Mouse (Mus musculus): ENCODE measurements around the gene Gtf2a1l. TPM values are rescaled to one million over a fixed set of nuclear protein-coding genes. Genes with fewer than 3 reads are reported as not detected.
A peak's percentile ranks its signal among the peaks of the same experiment; 100 is the strongest.

The Gtf2a1l gene
- polyA plus RNA-seq, 1 experiment from 2014 or later: 0.26 TPM

- Histone ChIP-seq H3K4me3 (replicated peaks; ENCODE audit: low read length) (no peak overlapping the region), H3K27me3 (ENCODE audit: control insufficient read depth, insufficient read depth, low read length) (no peaks in the 10 kb centered on the region), H3K4me2 (ENCODE audit: low read depth, low read length) (no peak overlapping the region), H3K9ac (ENCODE audit: low read length) (no peak overlapping the region), H3K36me3 (ENCODE audit: control insufficient read depth, insufficient read depth, low read length) (no peaks in the 10 kb centered on the region), H3K4me1 (ENCODE audit: control insufficient read depth, insufficient read depth, low read length) (no peaks in the 10 kb centered on the region), H3K27ac (ENCODE audit: low read length) (no peak overlapping the region), H3K9me3 (replicated peaks; ENCODE audit: control insufficient read depth, low read length) (no peaks in the 10 kb centered on the region)
- 43% methylated on average over 4 of the region's 4 CpGs for WGBS
- ATAC-seq (ENCODE audit: insufficient read depth, low FRiP score): no peak
These were observed 2.3 kb downstream of the Gtf2a1l start for GRCm38 (mm10) chr17:88670800-88671199.

- Histone ChIP-seq H3K4me2 (ENCODE audit: low read depth, low read length) (no peak overlapping the region), H3K27ac (ENCODE audit: low read length) (no peak overlapping the region), H3K9me3 (replicated peaks; ENCODE audit: control insufficient read depth, low read length) (no peaks in the 10 kb centered on the region), H3K36me3 (ENCODE audit: control insufficient read depth, insufficient read depth, low read length) (no peaks in the 10 kb centered on the region), H3K4me3 (replicated peaks; ENCODE audit: low read length) (no peak overlapping the region), H3K27me3 (ENCODE audit: control insufficient read depth, insufficient read depth, low read length) (no peaks in the 10 kb centered on the region), H3K4me1 (ENCODE audit: control insufficient read depth, insufficient read depth, low read length) (no peaks in the 10 kb centered on the region), H3K9ac (ENCODE audit: low read length) (no peak overlapping the region)
- WGBS: 90% methylated on average over 23 of the region's 23 CpGs
- ATAC-seq (ENCODE audit: insufficient read depth, low FRiP score): no peak
These were observed 7.2 kb downstream of the Gtf2a1l start for GRCm38 (mm10) chr17:88675310-88676309.

GRCm38 (mm10) chr17:88688226-88688625 is 19.8 kb downstream of the Gtf2a1l start:
- Histone ChIP-seq H3K9me3 (replicated peaks; ENCODE audit: control insufficient read depth, low read length) (no peaks in the 10 kb centered on the region), H3K4me2 (ENCODE audit: low read depth, low read length) (no peak overlapping the region), H3K4me1 (ENCODE audit: control insufficient read depth, insufficient read depth, low read length) (no peaks in the 10 kb centered on the region), H3K4me3 (replicated peaks; ENCODE audit: low read length) (no peak overlapping the region), H3K36me3 (ENCODE audit: control insufficient read depth, insufficient read depth, low read length) (no peaks in the 10 kb centered on the region), H3K27ac (ENCODE audit: low read length) (no peak overlapping the region), H3K27me3 (ENCODE audit: control insufficient read depth, insufficient read depth, low read length) (no peaks in the 10 kb centered on the region), H3K9ac (ENCODE audit: low read length) (no peak overlapping the region)
- no peak for ATAC-seq (ENCODE audit: insufficient read depth, low FRiP score)
- 69% methylated on average over 11 of the region's 11 CpGs for WGBS

GRCm38 (mm10) chr17:88696656-88697333 is 28.3 kb downstream of the Gtf2a1l start:
- no peak for ATAC-seq (ENCODE audit: insufficient read depth, low FRiP score)
- WGBS: 47% methylated on average over 9 of the region's 9 CpGs
- Histone ChIP-seq H3K36me3 (ENCODE audit: control insufficient read depth, insufficient read depth, low read length) (no peaks in the 10 kb centered on the region), H3K4me3 (replicated peaks; ENCODE audit: low read length) (no peak overlapping the region), H3K4me1 (ENCODE audit: control insufficient read depth, insufficient read depth, low read length) (0 out of 2 replicates have a peak, but pooled peaks cover 2% of the 10 kb centered on the region), H3K9me3 (replicated peaks; ENCODE audit: control insufficient read depth, low read length) (peaks cover 4% of the 10 kb centered on the region; the same call in 1 of the 2 replicates), H3K27ac (ENCODE audit: low read length) (peak overlapping the region; percentile 63), H3K4me2 (ENCODE audit: low read depth, low read length) (0 out of 2 replicates have a peak overlapping the region, but pooled peaks have one; percentile 6), H3K27me3 (ENCODE audit: control insufficient read depth, insufficient read depth, low read length) (no peaks in the 10 kb centered on the region), H3K9ac (ENCODE audit: low read length) (no peak overlapping the region)

GRCm38 (mm10) chr17:88700901-88701300 is 32.4 kb downstream of the Gtf2a1l start:
- H3K9ac ChIP-seq (ENCODE audit: low read length): no peak overlapping the region
- peaks cover 8% of the 10 kb centered on the region for H3K4me1 ChIP-seq (ENCODE audit: control insufficient read depth, insufficient read depth, low read length)
- ATAC-seq (ENCODE audit: insufficient read depth, low FRiP score): no peak
- peaks cover 4% of the 10 kb centered on the region; the same call in 1 of the 2 replicates for H3K9me3 ChIP-seq (replicated peaks; ENCODE audit: control insufficient read depth, low read length)
- H3K27me3 ChIP-seq (ENCODE audit: control insufficient read depth, insufficient read depth, low read length): no peaks in the 10 kb centered on the region
- H3K4me3 ChIP-seq (replicated peaks; ENCODE audit: low read length): no peak overlapping the region
- H3K36me3 ChIP-seq (ENCODE audit: control insufficient read depth, insufficient read depth, low read length): no peaks in the 10 kb centered on the region
- H3K4me2 ChIP-seq (ENCODE audit: low read depth, low read length): no peak overlapping the region
- no peak overlapping the region for H3K27ac ChIP-seq (ENCODE audit: low read length)

GRCm38 (mm10) chr17:88702345-88702744 is 33.9 kb downstream of the Gtf2a1l start:
- Histone ChIP-seq H3K4me3 (replicated peaks; ENCODE audit: low read length) (peak overlapping the region; percentile 6; the same call in 1 of the 2 replicates), H3K27ac (ENCODE audit: low read length) (no peak overlapping the region), H3K9me3 (replicated peaks; ENCODE audit: control insufficient read depth, low read length) (peaks cover 4% of the 10 kb centered on the region; the same call in 1 of the 2 replicates), H3K9ac (ENCODE audit: low read length) (peak overlapping the region; percentile 26), H3K4me1 (ENCODE audit: control insufficient read depth, insufficient read depth, low read length) (peaks cover 8% of the 10 kb centered on the region), H3K36me3 (ENCODE audit: control insufficient read depth, insufficient read depth, low read length) (no peaks in the 10 kb centered on the region), H3K4me2 (ENCODE audit: low read depth, low read length) (peak overlapping the region; percentile 31), H3K27me3 (ENCODE audit: control insufficient read depth, insufficient read depth, low read length) (no peaks in the 10 kb centered on the region)
- WGBS: 13% methylated on average over 6 of the region's 6 CpGs
- ATAC-seq (ENCODE audit: insufficient read depth, low FRiP score): no peak

- Histone ChIP-seq H3K9ac (ENCODE audit: low read length) (no peak overlapping the region), H3K27ac (ENCODE audit: low read length) (no peak overlapping the region), H3K4me2 (ENCODE audit: low read depth, low read length) (no peak overlapping the region), H3K4me1 (ENCODE audit: control insufficient read depth, insufficient read depth, low read length) (peaks cover 8% of the 10 kb centered on the region), H3K9me3 (replicated peaks; ENCODE audit: control insufficient read depth, low read length) (peaks cover 4% of the 10 kb centered on the region; the same call in 1 of the 2 replicates), H3K27me3 (ENCODE audit: control insufficient read depth, insufficient read depth, low read length) (no peaks in the 10 kb centered on the region), H3K36me3 (ENCODE audit: control insufficient read depth, insufficient read depth, low read length) (no peaks in the 10 kb centered on the region), H3K4me3 (replicated peaks; ENCODE audit: low read length) (no peak overlapping the region)
- ATAC-seq (ENCODE audit: insufficient read depth, low FRiP score): no peak
- WGBS: 27% methylated on average over 4 of the region's 4 CpGs
These were observed 34.7 kb downstream of the Gtf2a1l start for GRCm38 (mm10) chr17:88703112-88703511.

- ATAC-seq (ENCODE audit: insufficient read depth, low FRiP score): no peak
- Histone ChIP-seq H3K27ac (ENCODE audit: low read length) (no peak overlapping the region), H3K9ac (ENCODE audit: low read length) (no peak overlapping the region), H3K4me1 (ENCODE audit: control insufficient read depth, insufficient read depth, low read length) (peaks cover 8% of the 10 kb centered on the region), H3K36me3 (ENCODE audit: control insufficient read depth, insufficient read depth, low read length) (no peaks in the 10 kb centered on the region), H3K4me2 (ENCODE audit: low read depth, low read length) (no peak overlapping the region), H3K9me3 (replicated peaks; ENCODE audit: control insufficient read depth, low read length) (no peaks in the 10 kb centered on the region), H3K4me3 (replicated peaks; ENCODE audit: low read length) (no peak overlapping the region), H3K27me3 (ENCODE audit: control insufficient read depth, insufficient read depth, low read length) (no peaks in the 10 kb centered on the region)
- 57% methylated on average over 8 of the region's 8 CpGs for WGBS
These were observed 37.8 kb downstream of the Gtf2a1l start for GRCm38 (mm10) chr17:88706231-88706649.

GRCm38 (mm10) chr17:88749646-88750045 is 81.2 kb downstream of the Gtf2a1l start:
- no peak overlapping the region for H3K9ac ChIP-seq (ENCODE audit: low read length)
- peaks cover 4% of the 10 kb centered on the region for H3K4me1 ChIP-seq (ENCODE audit: control insufficient read depth, insufficient read depth, low read length)
- ATAC-seq (ENCODE audit: insufficient read depth, low FRiP score): no peak
- H3K27me3 ChIP-seq (ENCODE audit: control insufficient read depth, insufficient read depth, low read length): no peaks in the 10 kb centered on the region
- H3K36me3 ChIP-seq (ENCODE audit: control insufficient read depth, insufficient read depth, low read length): no peaks in the 10 kb centered on the region
- H3K4me3 ChIP-seq (replicated peaks; ENCODE audit: low read length): 0 out of 2 replicates have a peak overlapping the region, but pooled peaks have one; percentile 10
- WGBS: 59% methylated on average over 8 of the region's 8 CpGs
- H3K9me3 ChIP-seq (replicated peaks; ENCODE audit: control insufficient read depth, low read length): no peaks in the 10 kb centered on the region
- H3K27ac ChIP-seq (ENCODE audit: low read length): no peak overlapping the region
- no peak overlapping the region for H3K4me2 ChIP-seq (ENCODE audit: low read depth, low read length)
